Mouse (Mus musculus) thymus, adult 2 months (tissue): ENCODE data around the gene Osm.

Experiments
- CTCF ChIP-seq: fragments of 200-500 bp; IDR thresholded peaks from 2 replicates; pipeline ENCODE4 v1.5.1; 2012; ENCODE audit warnings: mild to moderate bottlenecking, control low read depth, low read length, moderate library complexity, borderline replicate concordance; ENCODE audit not compliant: control insufficient read depth, poor library complexity, insufficient read depth; ENCODE audit errors: extremely low read depth
- POLR2A ChIP-seq: fragments of 200-500 bp; IDR thresholded peaks from 2 replicates; pipeline ENCODE4 v1.6.1; 2012; ENCODE audit warnings: mild to moderate bottlenecking, low read length, control low read depth, moderate library complexity; ENCODE audit not compliant: control insufficient read depth, poor library complexity, insufficient read depth; ENCODE audit errors: extremely low read depth

GRCm38 (mm10) chr11:4189182-4189581 lies 47.0 kb upstream of the Osm start:
- TF ChIP-seq CTCF (no peak), POLR2A (no peak)
